Mouse (Mus musculus) cerebellum, adult 2 months (tissue): ENCODE data around the gene Fgf3. TPM values are rescaled to one million over a fixed set of nuclear protein-coding genes. Genes with fewer than 3 reads are reported as not detected.
"Not testable (repeated sequence)": the region's sequence is repeated elsewhere in the genome, so short reads cannot be mapped to it uniquely, and the experiment has no call there.

Experiments
- DNase-seq, 2 experiments: peaks; one replicate each; pipeline ENCODE4 v3.0.0; 2021
- H3K27ac ChIP-seq: fragments of 200-500 bp; 2 replicates; pipeline ENCODE4 v1.5.1; 2012; ENCODE audit warnings: low read length, control low read depth, inconsistent platforms; ENCODE audit not compliant: insufficient read depth
- H3K27me3 ChIP-seq: fragments of 200-500 bp; 2 replicates; pipeline ENCODE4 v1.6.1; 2012; ENCODE audit warnings: inconsistent platforms, mild to moderate bottlenecking, low read length, moderate library complexity; ENCODE audit not compliant: control insufficient read depth, insufficient read depth
- H3K4me1 ChIP-seq: fragments of 200-500 bp; 2 replicates; pipeline ENCODE4 v1.6.1; 2011; ENCODE audit warnings: low read length; ENCODE audit not compliant: control insufficient read depth, insufficient read depth
- H3K4me3 ChIP-seq: fragments of 200-500 bp; replicated peaks from 2 replicates; pipeline ENCODE3; 2011; ENCODE audit warnings: mild to moderate bottlenecking, low read depth, low read length, control low read depth; ENCODE audit not compliant: insufficient read depth
- CTCF ChIP-seq: fragments of 200-500 bp; IDR thresholded peaks from 2 replicates; pipeline ENCODE4 v1.5.1; 2011; ENCODE audit warnings: low read depth, mild to moderate bottlenecking, control low read depth, low read length, moderate library complexity, borderline replicate concordance; ENCODE audit not compliant: insufficient read depth
- POLR2A ChIP-seq: fragments of 200-500 bp; IDR thresholded peaks from 2 replicates; pipeline ENCODE4 v1.6.1; 2011; ENCODE audit warnings: low read length, control low read depth, borderline replicate concordance; ENCODE audit not compliant: insufficient read depth
- WGBS: fragments of 180-500 bp; shearing (Covaris S2); methylation state at CpG from one replicate; pipeline ENCODE4 v1.1.7; 2018; 5-methylcytosine and 5-hydroxymethylcytosine counted together
- polyA plus RNA-seq: library from polyadenylated mRNA; depleted of rRNA; stranded (reverse); fragments of >200 nt; gene quantifications from 2 replicates; pipeline ENCODE4 v1.2.3, GENCODE M21; 2012

Gene Fgf3
- polyA plus RNA-seq, 1 experiment = 0.67 TPM

DNA sequence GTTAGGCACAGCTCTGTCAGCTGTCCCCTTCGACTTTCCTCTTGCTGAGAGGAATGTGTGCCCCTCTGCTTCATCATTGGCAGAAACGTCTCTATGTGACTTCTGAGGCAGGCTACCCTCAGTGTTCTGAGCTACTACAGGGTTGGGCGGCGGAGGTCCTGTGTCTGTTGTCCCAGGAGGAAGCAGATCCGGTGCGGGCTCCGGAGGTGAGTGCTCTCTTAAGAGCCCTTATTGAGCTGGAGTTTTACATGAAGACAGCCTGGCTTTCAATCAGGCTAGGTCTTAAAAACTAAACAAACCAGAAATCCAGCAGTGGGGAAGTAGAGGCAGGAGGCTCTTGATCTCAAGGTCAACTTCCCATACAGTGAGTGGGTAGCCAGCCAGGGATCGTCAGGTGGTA is 29.7 kb downstream of the Fgf3 start:
- Histone ChIP-seq H3K27ac (no peak overlapping the region), H3K4me3 (no peak overlapping the region), H3K27me3 (no peaks in the 10 kb centered on the region; the same call in 1 of the 2 replicates), H3K4me1 (no peaks in the 10 kb centered on the region)
- 80% methylated on average over 8 of the region's 8 CpGs for WGBS
- no peak for DNase-seq
- TF ChIP-seq POLR2A (no peak), CTCF (no peak)

- no peak for DNase-seq
- TF ChIP-seq CTCF = no peak
- no peak for TF ChIP-seq POLR2A
- 85% methylated on average over 4 of the region's 4 CpGs for WGBS
- Histone ChIP-seq H3K27ac (no peak overlapping the region), H3K27me3 (no peaks in the 10 kb centered on the region), H3K4me3 (no peak overlapping the region), H3K4me1 (no peaks in the 10 kb centered on the region)
These were observed 34.5 kb downstream of the Fgf3 start for GRCm38 (mm10) chr7:144872420-144872819.

- Histone ChIP-seq H3K27me3 (no peaks in the 10 kb centered on the region), H3K4me1 (no peaks in the 10 kb centered on the region), H3K27ac (no peak overlapping the region), H3K4me3 (no peak overlapping the region)
- WGBS = 75% methylated on average over 4 of the region's 4 CpGs
- no peak for TF ChIP-seq POLR2A
- no peak for TF ChIP-seq CTCF
- no peak for DNase-seq
These were observed 35.3 kb downstream of the Fgf3 start for GRCm38 (mm10) chr7:144873160-144873559.

DNA sequence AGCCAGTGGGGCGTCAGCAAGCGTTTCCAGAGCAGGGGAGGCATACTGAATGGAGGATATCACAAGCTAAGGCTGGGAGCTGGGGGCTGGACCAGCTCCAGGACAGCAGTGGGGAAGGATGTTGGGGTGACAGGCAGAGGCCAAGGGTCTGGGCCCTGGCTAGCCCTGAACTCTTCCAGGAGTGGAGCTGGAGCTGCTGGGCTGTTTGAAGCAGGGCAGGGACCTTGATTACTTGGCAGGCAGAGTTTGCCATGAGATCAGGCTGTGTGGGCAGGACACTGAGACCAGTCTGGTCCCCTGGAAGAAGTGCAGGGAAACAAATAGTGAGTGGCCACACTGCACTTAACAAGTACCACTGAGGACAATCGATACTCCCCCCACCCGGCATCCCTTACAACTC is 36.3 kb downstream of the Fgf3 start:
- no peak overlapping the region for H3K27ac ChIP-seq
- H3K4me3 ChIP-seq = no peak overlapping the region
- H3K27me3 ChIP-seq = no peaks in the 10 kb centered on the region
- 78% methylated on average over 4 of the region's 4 CpGs for WGBS
- no peak for TF ChIP-seq CTCF
- no peak for TF ChIP-seq POLR2A
- H3K4me1 ChIP-seq = no peaks in the 10 kb centered on the region
- DNase-seq = no peak

GRCm38 (mm10) chr7:144878401-144878800 is 40.5 kb downstream of the Fgf3 start:
- no peak for DNase-seq
- Histone ChIP-seq H3K4me1 (no peaks in the 10 kb centered on the region), H3K27ac (no peak overlapping the region), H3K27me3 (no peaks in the 10 kb centered on the region), H3K4me3 (no peak overlapping the region)
- 97% methylated on average over 1 of the region's 1 CpGs for WGBS
- TF ChIP-seq CTCF (no peak), POLR2A (no peak)

- no peaks in the 10 kb centered on the region for H3K4me1 ChIP-seq
- no peaks in the 10 kb centered on the region for H3K27me3 ChIP-seq
- WGBS = 40% methylated on average over 2 of the region's 2 CpGs
- H3K4me3 ChIP-seq = no peak overlapping the region
- TF ChIP-seq CTCF (no peak), POLR2A (no peak)
- H3K27ac ChIP-seq = no peak overlapping the region
- no peak for DNase-seq
These were observed 45.2 kb downstream of the Fgf3 start for GRCm38 (mm10) chr7:144883106-144883505.

DNA sequence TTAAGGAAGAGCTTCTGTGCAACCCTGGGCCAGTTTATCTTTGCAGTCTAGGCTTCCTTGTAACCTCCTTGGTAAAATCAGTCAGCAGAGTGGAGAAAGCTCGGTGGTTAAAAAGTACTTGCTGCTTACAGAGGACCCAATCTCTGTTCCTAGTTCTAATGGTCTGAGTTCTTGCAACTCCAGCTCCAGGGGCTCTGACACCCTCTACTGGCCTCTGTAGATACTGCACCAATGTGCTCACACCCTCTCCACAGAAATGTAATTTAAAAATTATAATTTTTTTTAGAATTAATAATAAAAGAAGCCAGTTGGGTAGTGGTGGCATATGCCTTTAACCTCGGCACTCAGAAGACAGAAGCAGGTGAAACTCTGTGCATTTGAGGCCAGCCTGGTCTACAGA is 49.8 kb downstream of the Fgf3 start:
- H3K4me3 ChIP-seq = no peak overlapping the region
- H3K4me1 ChIP-seq = no peaks in the 10 kb centered on the region
- WGBS = 93% methylated on average over 2 of the region's 2 CpGs
- H3K27ac ChIP-seq = no peak overlapping the region
- no peaks in the 10 kb centered on the region for H3K27me3 ChIP-seq
- TF ChIP-seq CTCF = no peak
- no peak for TF ChIP-seq POLR2A
- no peak for DNase-seq

DNA sequence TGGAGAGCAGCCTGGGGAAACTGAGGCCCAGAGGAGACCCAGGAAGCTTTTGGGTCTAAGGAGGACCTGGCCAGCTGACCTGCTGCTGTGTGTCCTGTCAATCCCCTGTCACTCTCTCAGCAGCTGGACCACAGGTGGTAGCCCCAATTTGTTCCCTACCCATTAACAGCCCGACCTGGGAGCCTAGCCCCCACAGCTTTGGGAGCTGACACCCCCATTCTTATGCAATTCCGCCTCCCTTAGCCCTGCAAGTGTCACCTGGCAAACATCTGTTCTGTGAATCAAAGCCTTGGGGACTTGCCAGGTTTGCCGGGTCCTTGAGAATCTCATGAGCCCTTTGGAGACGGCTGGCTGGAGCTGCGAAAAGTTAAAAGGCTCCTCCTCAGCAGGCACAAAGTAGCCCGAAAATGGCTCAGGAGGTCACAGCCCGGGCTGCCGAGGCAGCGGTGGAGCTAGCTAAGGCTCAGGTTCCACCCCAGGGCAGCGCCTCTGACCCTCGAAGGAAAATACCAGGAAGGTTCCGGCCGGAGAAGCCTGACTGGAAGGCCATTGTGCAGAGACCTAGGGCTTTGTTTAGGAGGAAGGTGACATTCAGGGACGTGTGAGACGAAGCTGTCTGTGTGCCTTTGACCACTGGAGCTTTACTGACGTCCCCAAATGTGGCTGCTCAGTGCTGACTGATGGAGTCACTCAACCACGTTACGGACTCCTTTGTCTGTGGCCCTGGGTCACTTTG is 50.8 kb downstream of the Fgf3 start:
- WGBS = 15% methylated on average over 18 of the region's 18 CpGs
- H3K4me3 ChIP-seq = no peak overlapping the region
- H3K27me3 ChIP-seq = no peaks in the 10 kb centered on the region
- no peak overlapping the region for H3K27ac ChIP-seq
- DNase-seq = no peak
- TF ChIP-seq CTCF (no peak), POLR2A (no peak)
- H3K4me1 ChIP-seq = no peaks in the 10 kb centered on the region

DNA sequence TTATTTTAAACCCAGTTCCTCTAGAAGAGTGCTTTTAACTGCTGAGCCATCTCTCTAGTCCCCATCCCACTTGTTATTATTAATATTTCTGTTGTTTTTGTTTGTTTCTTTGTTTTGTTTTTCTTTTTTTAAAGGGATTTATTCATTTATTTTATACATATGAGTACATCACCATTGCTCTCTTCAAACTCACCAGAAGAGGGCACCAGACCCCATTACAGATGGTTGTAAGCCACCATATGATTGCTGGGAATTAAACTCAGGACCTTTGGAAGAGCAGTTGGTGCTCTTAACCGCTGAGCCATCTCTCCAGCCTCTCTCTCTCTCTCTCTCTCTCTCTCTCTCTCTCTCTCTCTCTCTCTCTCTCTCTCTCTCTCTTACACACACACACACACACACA is 52.8 kb downstream of the Fgf3 start:
- not testable (repeated sequence) for H3K27ac ChIP-seq, H3K4me3 ChIP-seq, H3K27me3 ChIP-seq, DNase-seq, H3K4me1 ChIP-seq
- 100% methylated on average over 1 of the region's 1 CpGs for WGBS
